Mouse (Mus musculus): ENCODE results near the gene Esp1. TPM values are rescaled to one million over a fixed set of nuclear protein-coding genes. Genes with fewer than 3 reads are reported as not detected.
"Not testable (repeated sequence)": the region's sequence is repeated elsewhere in the genome, so short reads cannot be mapped to it uniquely, and the experiment has no call there.

The Esp1 gene
- not detected in 2 replicates for polyA plus RNA-seq (2012; ENCODE audit: insufficient read depth, low replicate concordance)

GRCm38 (mm10) chr17:40726820-40727219 is at the start of gene Esp1:
TSS of gene Esp1 (plus strand) at chr17:40727120.
- Histone ChIP-seq H3K9me3 (no peaks in the 10 kb centered on the region), H3K36me3 (replicated peaks; ENCODE audit: low read length) (no peaks in the 10 kb centered on the region), H3K27me3 (replicated peaks) (no peaks in the 10 kb centered on the region), H3K4me3 (replicated peaks) (no peak within 1 kb of the TSS), H3K4me1 (no peaks in the 10 kb centered on the region)
- TF ChIP-seq GATA1 (IDR thresholded peaks at IDR 0.05; ENCODE audit: borderline replicate concordance, low read length) (no peak), FLI1 (IDR thresholded peaks at IDR 0.05; ENCODE audit: low read length) (no peak)

GRCm38 (mm10) chr17:40716273-40716672 is 10.6 kb upstream of the Esp1 start:
- TF ChIP-seq GATA1 (IDR thresholded peaks at IDR 0.05; ENCODE audit: borderline replicate concordance, low read length): no peak
- TF ChIP-seq FLI1 (IDR thresholded peaks at IDR 0.05; ENCODE audit: low read length): no peak

GRCm38 (mm10) chr17:40717055-40717454 is 9.9 kb upstream of the Esp1 start:
- not testable (repeated sequence) for H3K36me3 ChIP-seq (replicated peaks; ENCODE audit: low read length); H3K4me3 ChIP-seq (replicated peaks); H3K27me3 ChIP-seq (replicated peaks); H3K9me3 ChIP-seq; H3K4me1 ChIP-seq

More at GRCm38 (mm10) chr17:40716273-40716672, 10.6 kb upstream of the Esp1 start:
- H3K27me3 ChIP-seq (replicated peaks): no peaks in the 10 kb centered on the region
- H3K36me3 ChIP-seq (replicated peaks; ENCODE audit: low read length): no peaks in the 10 kb centered on the region
- H3K9me3 ChIP-seq: no peaks in the 10 kb centered on the region
- H3K4me3 ChIP-seq (replicated peaks): no peak overlapping the region
- no peaks in the 10 kb centered on the region for H3K4me1 ChIP-seq

GRCm38 (mm10) chr17:40731296-40731695 is 4.4 kb downstream of the Esp1 start:
- H3K4me3 ChIP-seq (replicated peaks): no peak overlapping the region
- no peaks in the 10 kb centered on the region for H3K4me1 ChIP-seq
- TF ChIP-seq GATA1 (IDR thresholded peaks at IDR 0.05; ENCODE audit: borderline replicate concordance, low read length) (no peak), FLI1 (IDR thresholded peaks at IDR 0.05; ENCODE audit: low read length) (no peak)
- H3K36me3 ChIP-seq (replicated peaks; ENCODE audit: low read length): no peaks in the 10 kb centered on the region
- no peaks in the 10 kb centered on the region for H3K27me3 ChIP-seq (replicated peaks)
- no peaks in the 10 kb centered on the region for H3K9me3 ChIP-seq

GRCm38 (mm10) chr17:40731724-40732123 is 4.8 kb downstream of the Esp1 start:
- Histone ChIP-seq H3K4me1 (no peaks in the 10 kb centered on the region), H3K4me3 (replicated peaks) (no peak overlapping the region), H3K9me3 (no peaks in the 10 kb centered on the region), H3K36me3 (replicated peaks; ENCODE audit: low read length) (no peaks in the 10 kb centered on the region), H3K27me3 (replicated peaks) (no peaks in the 10 kb centered on the region)
- TF ChIP-seq GATA1 (IDR thresholded peaks at IDR 0.05; ENCODE audit: borderline replicate concordance, low read length) (no peak), FLI1 (IDR thresholded peaks at IDR 0.05; ENCODE audit: low read length) (no peak)

GRCm38 (mm10) chr17:40763662-40764061 is 36.7 kb downstream of the Esp1 start:
- no peak for TF ChIP-seq GATA1 (IDR thresholded peaks at IDR 0.05; ENCODE audit: borderline replicate concordance, low read length)
- no peak for TF ChIP-seq FLI1 (IDR thresholded peaks at IDR 0.05; ENCODE audit: low read length)
- Histone ChIP-seq H3K9me3 (no peaks in the 10 kb centered on the region), H3K4me3 (replicated peaks) (peak overlapping the region; percentile 85), H3K4me1 (peaks cover 4% of the 10 kb centered on the region; the same call in 1 of the 2 replicates), H3K36me3 (replicated peaks; ENCODE audit: low read length) (no peaks in the 10 kb centered on the region), H3K27me3 (replicated peaks) (no peaks in the 10 kb centered on the region)

- H3K27me3 ChIP-seq (replicated peaks): no peaks in the 10 kb centered on the region
- TF ChIP-seq GATA1 (IDR thresholded peaks at IDR 0.05; ENCODE audit: borderline replicate concordance, low read length): no peak
- TF ChIP-seq FLI1 (IDR thresholded peaks at IDR 0.05; ENCODE audit: low read length): no peak
- H3K4me3 ChIP-seq (replicated peaks): no peak overlapping the region
- H3K9me3 ChIP-seq: no peaks in the 10 kb centered on the region
- H3K4me1 ChIP-seq: peaks cover 4% of the 10 kb centered on the region; the same call in 1 of the 2 replicates
- no peaks in the 10 kb centered on the region for H3K36me3 ChIP-seq (replicated peaks; ENCODE audit: low read length)
These were observed 40.2 kb downstream of the Esp1 start for GRCm38 (mm10) chr17:40767120-40767519.

Other genes starting within 250 kb of the Esp1 start
- gene Esp8, start 207.1 kb upstream of the Esp1 start, polyA plus RNA-seq (2012; ENCODE audit: insufficient read depth, low replicate concordance): not detected in 2 replicates
- not detected in 2 replicates for gene Esp6, start 165.6 kb upstream of the Esp1 start, polyA plus RNA-seq (2012; ENCODE audit: insufficient read depth, low replicate concordance)
- gene Esp4, start 128.5 kb upstream of the Esp1 start, polyA plus RNA-seq (2012; ENCODE audit: insufficient read depth, low replicate concordance): not detected in 2 replicates
- not detected in 2 replicates for gene Esp3, start 95.0 kb upstream of the Esp1 start, polyA plus RNA-seq (2012; ENCODE audit: insufficient read depth, low replicate concordance)
- gene Crisp2, start 79.9 kb downstream of the Esp1 start, polyA plus RNA-seq (2012; ENCODE audit: insufficient read depth, low replicate concordance): not detected in 2 replicates
- not detected in 2 replicates for gene Rhag, start 84.0 kb downstream of the Esp1 start, polyA plus RNA-seq (2012; ENCODE audit: insufficient read depth, low replicate concordance)
- gene 9130008F23Rik, start 153.4 kb downstream of the Esp1 start, polyA plus RNA-seq (2012; ENCODE audit: insufficient read depth, low replicate concordance): 1.1 and 3.3 TPM in 2 replicates
- gene Glyatl3, start 187.2 kb downstream of the Esp1 start, polyA plus RNA-seq (2012; ENCODE audit: insufficient read depth, low replicate concordance): not detected in 2 replicates
- 3.5 TPM in 1 of 2 replicates, not detected in the other for gene Mut, start 207.6 kb downstream of the Esp1 start, polyA plus RNA-seq (2012; ENCODE audit: insufficient read depth, low replicate concordance)
- 0.86 TPM in 1 of 2 replicates, not detected in the other for gene Cenpq, start 207.9 kb downstream of the Esp1 start, polyA plus RNA-seq (2012; ENCODE audit: insufficient read depth, low replicate concordance)